Mouse (Mus musculus) liver, embryonic 12.5 days (tissue): ENCODE data around the gene Cyp2w1. TPM values are rescaled to one million over a fixed set of nuclear protein-coding genes. Genes with fewer than 3 reads are reported as not detected.
A peak's percentile ranks its signal among the peaks of the same experiment; 100 is the strongest.
"Not testable (repeated sequence)": the region's sequence is repeated elsewhere in the genome, so short reads cannot be mapped to it uniquely, and the experiment has no call there.

Source experiments
- ATAC-seq: fragments of 200-750 bp; cut with Nextera tagmentation; 2 replicates; pipeline ENCODE4 v1.8.0; 2017; ENCODE audit warnings: moderate number of reproducible peaks, mild to moderate bottlenecking, moderate library complexity
- H3K27ac ChIP-seq: fragments of 300-500 bp; sonication (generic); 2 replicates; pipeline ENCODE4 v1.5.1; 2016; ENCODE audit warnings: mild to moderate bottlenecking
- H3K27me3 ChIP-seq: fragments of 300-500 bp; sonication (generic); replicated peaks from 2 replicates; pipeline ENCODE4 v1.6.1; 2016; ENCODE audit warnings: mild to moderate bottlenecking, moderate library complexity
- H3K36me3 ChIP-seq: fragments of 300-500 bp; sonication (generic); 2 replicates; pipeline ENCODE4 v1.6.1; 2016; ENCODE audit warnings: mild to moderate bottlenecking, moderate library complexity
- H3K4me1 ChIP-seq: fragments of 300-500 bp; sonication (generic); 2 replicates; pipeline ENCODE4 v1.6.1; 2016
- H3K4me2 ChIP-seq: fragments of 300-500 bp; sonication (generic); 2 replicates; pipeline ENCODE4 v1.6.1; 2016; ENCODE audit warnings: mild to moderate bottlenecking, moderate library complexity
- H3K4me3 ChIP-seq: fragments of 300-500 bp; sonication (generic); 2 replicates; pipeline ENCODE4 v1.5.1; 2016; ENCODE audit warnings: mild to moderate bottlenecking, moderate library complexity
- H3K9ac ChIP-seq: fragments of 300-500 bp; sonication (generic); 2 replicates; pipeline ENCODE4 v1.6.1; 2016; ENCODE audit warnings: mild to moderate bottlenecking, moderate library complexity
- H3K9me3 ChIP-seq: fragments of 300-500 bp; sonication (generic); replicated peaks from 2 replicates; pipeline ENCODE4 v1.6.1; 2016; ENCODE audit warnings: mild to moderate bottlenecking, moderate library complexity
- WGBS: fragments of 180-500 bp; shearing (Covaris S2); methylation state at CpG from one replicate; pipeline ENCODE4 v1.1.7; 2016; ENCODE audit not compliant: insufficient replicate concordance; 5-methylcytosine and 5-hydroxymethylcytosine counted together
- polyA plus RNA-seq: library from polyadenylated mRNA; unstranded; fragments of >200 nt; fragmentation: Nextera tagmentation; extraction: Ambion mirVana; gene quantifications from 2 replicates; pipeline ENCODE4 v1.2.1, GENCODE M21; 2016

Gene Cyp2w1
- polyA plus RNA-seq, 1 experiment from 2014 or later = not detected

DNA sequence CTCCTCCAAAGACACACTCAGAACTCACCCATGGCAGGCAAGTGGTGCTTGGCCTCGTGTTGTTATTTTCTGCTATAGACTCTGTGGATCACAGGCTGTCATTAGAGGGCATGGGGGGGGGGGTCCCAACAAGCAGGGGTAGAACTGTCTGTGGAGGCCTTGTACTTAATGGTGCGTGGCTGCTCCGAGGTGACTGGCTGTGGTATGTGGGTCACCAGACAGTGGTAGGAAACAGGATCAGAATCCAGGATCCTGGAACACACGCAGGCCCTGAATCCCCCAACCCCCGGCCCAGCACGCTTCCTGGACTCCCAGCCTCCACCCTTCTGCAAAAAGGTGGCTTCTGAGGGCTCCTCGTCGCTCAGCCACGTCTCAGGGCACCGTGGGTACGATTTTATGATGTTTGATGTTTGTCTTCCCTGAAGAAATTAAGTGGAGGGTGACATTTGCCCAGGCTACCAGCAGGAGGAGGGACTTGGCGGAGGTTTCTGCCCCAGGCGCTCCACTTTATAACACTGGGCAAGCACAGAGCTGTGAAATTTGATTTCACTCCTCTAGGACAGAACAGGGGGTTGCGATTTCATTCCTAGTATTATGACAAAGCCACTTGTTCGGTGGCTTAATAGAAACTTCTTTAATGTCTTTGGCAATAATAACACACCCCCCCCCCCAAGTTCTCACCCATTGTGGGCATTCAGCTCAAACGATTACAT lies 19.0 kb upstream of the Cyp2w1 start:
- no peaks in the 10 kb centered on the region for H3K9me3 ChIP-seq
- peaks cover 16% of the 10 kb centered on the region for H3K4me1 ChIP-seq
- no peak overlapping the region for H3K9ac ChIP-seq
- H3K27ac ChIP-seq = no peak overlapping the region
- no peak for ATAC-seq
- 83% methylated on average over 16 of the region's 16 CpGs for WGBS
- H3K27me3 ChIP-seq = no peaks in the 10 kb centered on the region
- H3K4me2 ChIP-seq = no peak overlapping the region
- peaks cover 35% of the 10 kb centered on the region for H3K36me3 ChIP-seq
- H3K4me3 ChIP-seq = no peak overlapping the region

DNA sequence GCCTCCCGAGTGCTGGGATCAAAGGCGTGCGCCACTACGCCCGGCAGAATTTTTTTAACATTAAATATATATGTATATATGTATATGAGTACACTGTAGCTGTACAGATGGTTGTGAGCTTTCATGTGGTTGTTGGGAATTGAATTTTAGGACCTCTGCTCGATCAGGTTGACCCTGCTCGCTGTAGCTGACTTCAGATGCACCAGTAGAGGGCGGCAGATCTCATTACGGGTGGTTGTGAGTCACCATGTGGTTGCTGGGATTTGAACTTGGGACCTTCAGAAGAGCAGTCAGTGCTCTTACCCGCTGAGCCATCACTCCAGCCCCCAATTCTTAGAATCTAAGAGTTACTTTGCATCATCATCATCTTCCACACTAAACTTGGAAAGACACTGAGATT lies 18.0 kb upstream of the Cyp2w1 start:
- WGBS = 81% methylated on average over 10 of the region's 10 CpGs
- H3K9me3 ChIP-seq, ATAC-seq, H3K4me3 ChIP-seq, H3K27ac ChIP-seq, H3K9ac ChIP-seq, H3K4me2 ChIP-seq, H3K27me3 ChIP-seq: not testable (repeated sequence)
- peaks cover 45% of the 10 kb centered on the region for H3K36me3 ChIP-seq
- H3K4me1 ChIP-seq = peaks cover 20% of the 10 kb centered on the region

DNA sequence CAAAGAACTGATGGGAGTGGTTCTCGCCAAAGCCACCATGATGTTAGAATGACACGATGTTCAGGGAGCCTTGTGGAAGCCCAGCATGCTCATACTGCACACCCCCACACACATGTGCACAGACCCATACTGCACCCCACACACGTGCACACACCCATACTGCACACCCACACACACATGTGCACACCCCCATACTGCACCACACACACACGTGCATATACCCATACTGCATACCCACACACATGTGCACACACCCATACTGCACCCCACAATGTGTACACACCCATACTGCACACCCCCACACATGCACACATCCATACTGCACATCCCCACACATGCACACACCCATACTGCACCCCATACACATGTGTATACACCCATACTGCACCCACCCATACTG lies 16.8 kb upstream of the Cyp2w1 start:
- Histone ChIP-seq H3K27me3 (no peaks in the 10 kb centered on the region), H3K4me1 (peaks cover 21% of the 10 kb centered on the region), H3K27ac (no peak overlapping the region), H3K4me3 (no peak overlapping the region), H3K36me3 (peaks cover 57% of the 10 kb centered on the region), H3K9me3 (no peaks in the 10 kb centered on the region), H3K9ac (no peak overlapping the region), H3K4me2 (no peak overlapping the region)
- ATAC-seq = 0 out of 2 replicates have a peak, but pooled peaks have one; percentile 10
- WGBS = 83% methylated on average over 4 of the region's 4 CpGs

DNA sequence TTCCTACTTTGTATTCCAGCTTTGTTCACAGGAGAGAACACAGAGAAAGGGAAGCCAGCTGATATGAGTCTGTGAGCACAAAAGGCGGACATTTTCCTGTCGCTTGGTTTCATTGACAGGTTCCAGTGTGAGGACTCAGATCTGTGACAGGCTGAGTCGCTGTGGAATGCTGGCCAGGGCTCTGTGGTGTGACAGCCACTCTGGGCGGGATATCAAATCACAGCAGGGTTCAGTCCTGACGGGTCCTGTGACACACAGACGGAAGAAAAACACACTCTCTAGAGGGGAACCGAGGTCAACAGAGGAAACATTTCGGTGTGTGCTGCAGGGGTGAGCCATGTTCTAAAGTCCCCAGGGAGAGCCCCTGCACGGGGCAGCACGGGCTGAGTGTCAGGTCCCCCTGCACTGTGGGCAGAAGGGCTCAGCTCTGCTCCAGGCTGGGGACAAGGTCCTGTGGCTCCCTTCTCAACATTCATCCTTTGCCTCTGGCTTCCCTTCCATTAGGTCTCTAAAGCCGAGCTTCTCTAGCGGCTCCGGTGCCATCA lies 14.5 kb upstream of the Cyp2w1 start:
- Histone ChIP-seq H3K36me3 (peaks cover 78% of the 10 kb centered on the region), H3K9me3 (no peaks in the 10 kb centered on the region), H3K4me3 (no peak overlapping the region), H3K4me2 (no peak overlapping the region), H3K27ac (no peak overlapping the region), H3K9ac (no peak overlapping the region), H3K27me3 (no peaks in the 10 kb centered on the region), H3K4me1 (peaks cover 10% of the 10 kb centered on the region; the same call in 1 of the 2 replicates)
- 73% methylated on average over 13 of the region's 13 CpGs for WGBS
- ATAC-seq = no peak

DNA sequence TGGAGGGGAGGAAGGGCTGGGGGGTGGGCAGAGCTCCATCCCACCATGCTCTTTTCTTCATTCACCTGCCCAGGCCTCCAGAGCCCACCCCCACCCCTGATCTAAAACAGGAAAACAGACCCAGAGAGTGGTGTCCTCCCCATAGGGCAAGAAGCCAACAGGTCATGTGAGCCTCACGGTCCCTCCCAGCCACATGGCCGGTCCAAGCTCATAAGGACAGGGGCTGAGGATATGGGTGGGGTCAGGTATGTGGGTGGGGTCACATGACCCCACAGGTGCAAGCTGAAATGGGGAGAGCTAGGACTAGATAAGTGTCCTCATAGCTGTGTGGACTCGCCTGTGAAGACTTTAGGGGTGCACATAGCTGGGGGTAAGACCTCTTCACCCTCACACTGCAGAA lies 14.0 kb upstream of the Cyp2w1 start:
- ATAC-seq = no peak
- Histone ChIP-seq H3K4me1 (peaks cover 9% of the 10 kb centered on the region), H3K9me3 (no peaks in the 10 kb centered on the region), H3K4me3 (no peak overlapping the region), H3K36me3 (peaks cover 79% of the 10 kb centered on the region), H3K4me2 (no peak overlapping the region), H3K9ac (no peak overlapping the region), H3K27ac (no peak overlapping the region), H3K27me3 (no peaks in the 10 kb centered on the region)
- WGBS = 82% methylated on average over 3 of the region's 3 CpGs

DNA sequence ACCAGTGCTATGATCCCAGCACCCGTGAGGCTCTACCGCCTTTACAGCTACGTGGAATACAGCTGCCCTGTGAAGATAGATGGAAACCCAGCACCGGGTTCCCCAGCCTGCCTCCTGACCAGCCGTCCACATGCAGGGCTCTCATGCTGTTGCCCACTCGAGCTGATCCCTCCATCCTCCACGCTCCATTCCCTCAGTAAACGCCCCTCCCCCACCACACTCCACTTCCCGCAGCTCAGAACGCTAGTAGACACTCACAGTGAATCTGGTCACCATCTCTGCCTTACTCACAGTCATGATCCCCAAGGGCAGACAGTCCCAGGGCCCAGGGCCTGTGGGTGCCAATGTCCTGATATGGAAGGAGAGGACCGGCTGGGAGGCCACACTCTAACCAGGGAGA lies 13.5 kb upstream of the Cyp2w1 start:
- peaks cover 14% of the 10 kb centered on the region for H3K4me1 ChIP-seq
- no peaks in the 10 kb centered on the region for H3K27me3 ChIP-seq
- no peak for ATAC-seq
- whole genome bisulfite sequencing = 80% methylated on average over 11 of the region's 11 CpGs
- no peak overlapping the region for H3K27ac ChIP-seq
- H3K9me3 ChIP-seq = no peaks in the 10 kb centered on the region
- H3K4me2 ChIP-seq = no peak overlapping the region
- H3K36me3 ChIP-seq = peaks cover 79% of the 10 kb centered on the region
- no peak overlapping the region for H3K4me3 ChIP-seq
- H3K9ac ChIP-seq = no peak overlapping the region

DNA sequence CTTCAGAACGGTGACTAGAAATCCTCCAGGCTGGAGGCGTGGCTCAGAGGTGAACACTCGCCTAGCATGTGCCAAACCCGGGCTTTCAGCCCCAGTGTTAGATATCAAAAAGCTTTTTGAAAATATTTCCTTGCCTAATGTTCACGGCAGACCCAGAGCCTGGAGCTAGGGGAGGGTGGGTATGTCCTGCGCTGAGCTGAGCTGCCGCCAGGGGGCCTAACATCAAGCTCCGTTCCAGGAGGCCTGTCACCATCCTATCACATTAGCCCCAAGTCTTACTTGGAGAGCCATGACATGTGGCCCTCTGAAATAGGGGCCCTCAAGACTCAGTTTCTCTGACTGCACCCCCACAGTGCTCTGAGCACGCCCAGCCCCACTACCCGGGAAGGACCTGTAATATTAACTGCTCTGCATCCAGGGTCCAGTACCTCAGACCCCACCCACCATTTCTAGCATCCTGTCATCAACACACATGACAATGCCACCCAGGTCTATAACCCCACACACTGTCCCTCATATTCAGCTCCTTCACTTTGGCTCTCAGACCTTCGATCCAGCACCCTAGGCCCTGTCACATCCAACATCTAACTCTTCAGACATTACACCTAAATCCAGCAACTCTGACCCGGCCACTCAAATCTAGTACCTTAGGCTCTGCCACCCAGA lies 8.3 kb upstream of the Cyp2w1 start:
- 6% methylated on average over 12 of the region's 12 CpGs for WGBS
- ATAC-seq = peak; percentile 75

DNA sequence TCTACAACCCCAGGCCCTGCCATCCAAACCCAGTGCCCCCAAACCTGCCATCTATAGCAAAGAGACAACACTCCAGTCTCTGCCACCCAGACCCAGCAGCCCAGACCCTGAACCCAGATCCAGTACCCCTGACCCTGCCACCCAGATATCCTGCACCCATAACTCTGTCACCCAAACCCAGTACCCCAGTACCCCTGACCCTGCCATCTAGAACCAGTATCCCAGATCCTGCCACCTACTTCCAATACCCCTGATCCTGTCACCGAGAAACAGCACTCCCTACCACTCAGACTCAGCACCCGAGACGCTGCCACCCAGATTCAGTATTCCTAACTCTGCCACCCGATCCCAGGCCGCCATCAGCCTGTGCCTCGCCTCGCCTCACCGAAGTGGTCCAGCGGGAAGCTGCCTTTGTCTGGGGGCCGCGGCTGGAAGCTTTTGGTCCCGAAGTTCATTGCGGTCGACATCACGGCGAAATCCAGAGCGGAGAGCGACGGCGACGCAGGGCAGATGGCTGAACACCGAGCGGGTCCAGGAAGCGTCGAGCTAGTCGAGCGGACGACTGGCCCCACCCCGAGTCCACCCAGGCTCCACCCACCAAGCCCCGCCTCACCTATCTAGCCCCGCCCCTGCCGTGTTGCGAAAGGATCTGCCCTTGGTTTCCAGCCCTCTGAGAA lies 7.6 kb upstream of the Cyp2w1 start:
- Histone ChIP-seq H3K4me1 (peaks cover 34% of the 10 kb centered on the region), H3K27me3 (0 out of 2 replicates have a peak, but pooled peaks cover 10% of the 10 kb centered on the region), H3K4me3 (peak overlapping the region; percentile 86), H3K36me3 (peaks cover 30% of the 10 kb centered on the region), H3K4me2 (peak overlapping the region; percentile 96), H3K27ac (peak overlapping the region; percentile 80), H3K9me3 (no peaks in the 10 kb centered on the region), H3K9ac (peak overlapping the region; percentile 91)
- under 1% methylated on average over 33 of the region's 33 CpGs for WGBS
- ATAC-seq = peak; percentile 88

More for the DNA sequence above, 8.3 kb upstream of the Cyp2w1 start:
- Histone ChIP-seq H3K36me3 (peaks cover 37% of the 10 kb centered on the region), H3K27me3 (0 out of 2 replicates have a peak, but pooled peaks cover 8% of the 10 kb centered on the region), H3K4me2 (peak overlapping the region; percentile 96), H3K4me3 (peak overlapping the region; percentile 86), H3K4me1 (peaks cover 31% of the 10 kb centered on the region), H3K9ac (peak overlapping the region; percentile 91), H3K27ac (peak overlapping the region; percentile 80), H3K9me3 (no peaks in the 10 kb centered on the region)

DNA sequence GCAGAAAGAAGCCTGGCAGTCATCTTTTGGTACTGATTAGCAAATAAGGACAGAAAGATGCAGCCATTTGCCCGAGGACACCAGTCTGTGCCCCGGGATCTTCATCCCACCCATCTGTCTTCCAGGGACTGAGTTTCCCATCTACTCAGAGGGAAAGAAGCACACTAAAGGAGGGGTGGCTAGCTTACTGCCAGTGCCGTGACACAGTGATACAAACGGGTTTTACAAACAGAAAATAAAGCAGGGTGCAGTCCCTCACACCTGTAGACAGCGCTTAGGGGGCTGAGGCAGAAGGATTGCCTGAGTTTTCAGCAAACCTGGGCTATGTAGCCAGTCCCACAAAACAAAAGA lies 7.1 kb upstream of the Cyp2w1 start:
- Histone ChIP-seq H3K36me3 (peaks cover 25% of the 10 kb centered on the region), H3K27me3 (peaks cover 10% of the 10 kb centered on the region; the same call in 1 of the 2 replicates), H3K9me3 (no peaks in the 10 kb centered on the region), H3K9ac (peak overlapping the region; percentile 59), H3K27ac (peak overlapping the region; percentile 66), H3K4me2 (peak overlapping the region; percentile 96), H3K4me1 (peaks cover 39% of the 10 kb centered on the region), H3K4me3 (peak overlapping the region; percentile 86)
- peak; percentile 20; the same call in 1 of the 2 replicates for ATAC-seq
- 9% methylated on average over 5 of the region's 5 CpGs for WGBS

DNA sequence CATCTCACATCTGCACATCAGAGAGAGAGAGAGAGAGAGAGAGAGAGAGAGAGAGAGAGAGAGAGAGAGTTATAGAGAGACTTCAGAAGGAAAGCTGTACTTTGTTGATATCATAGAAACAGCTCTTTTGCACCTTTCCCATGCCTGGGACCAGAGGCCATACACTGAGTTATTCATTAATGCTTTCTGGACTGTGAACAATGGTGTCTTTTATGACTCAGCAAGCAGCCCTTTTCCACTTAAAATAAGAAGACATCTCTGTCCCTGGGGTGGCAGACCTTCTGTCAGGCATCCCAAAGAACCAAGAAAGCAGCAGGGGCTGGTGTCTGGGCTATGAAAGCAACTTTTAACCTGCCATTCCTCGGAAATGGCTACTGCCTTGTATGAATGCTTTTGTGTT lies 5.2 kb upstream of the Cyp2w1 start:
- Histone ChIP-seq H3K9me3 (no peaks in the 10 kb centered on the region), H3K4me1 (peaks cover 58% of the 10 kb centered on the region), H3K9ac (no peak overlapping the region), H3K27me3 (peaks cover 27% of the 10 kb centered on the region), H3K36me3 (peaks cover 8% of the 10 kb centered on the region), H3K27ac (no peak overlapping the region), H3K4me3 (no peak overlapping the region), H3K4me2 (no peak overlapping the region)
- no peak for ATAC-seq
- WGBS = 47% methylated on average over 1 of the region's 1 CpGs

DNA sequence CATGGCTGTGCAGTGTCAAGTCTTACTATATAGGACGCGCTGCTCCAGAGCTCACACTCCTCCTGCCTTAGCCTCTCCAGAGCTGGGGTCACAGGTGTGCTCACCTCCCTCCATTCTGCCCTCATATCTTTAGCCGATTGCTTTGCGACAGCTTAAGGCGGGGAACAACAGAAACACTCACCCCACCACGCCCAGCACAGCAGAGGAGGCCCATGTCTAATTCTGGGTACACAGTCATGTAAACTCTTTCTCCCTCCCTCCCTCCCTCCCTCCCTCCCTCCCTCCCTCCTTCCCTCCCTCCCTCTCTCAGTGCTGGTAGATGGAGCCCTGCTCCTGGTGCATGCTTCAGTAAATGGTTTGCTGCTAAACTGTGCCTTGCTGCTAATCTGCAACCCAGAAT lies 2.7 kb upstream of the Cyp2w1 start:
- 50% methylated on average over 6 of the region's 6 CpGs for WGBS
- H3K4me1 ChIP-seq = peaks cover 65% of the 10 kb centered on the region
- H3K4me2 ChIP-seq = peak overlapping the region; percentile 49
- peak overlapping the region; percentile 57 for H3K27ac ChIP-seq
- H3K4me3 ChIP-seq = no peak overlapping the region
- no peaks in the 10 kb centered on the region for H3K9me3 ChIP-seq
- ATAC-seq = peak; percentile 65
- no peaks in the 10 kb centered on the region for H3K36me3 ChIP-seq
- peaks cover 32% of the 10 kb centered on the region for H3K27me3 ChIP-seq
- H3K9ac ChIP-seq = peak overlapping the region; percentile 52

DNA sequence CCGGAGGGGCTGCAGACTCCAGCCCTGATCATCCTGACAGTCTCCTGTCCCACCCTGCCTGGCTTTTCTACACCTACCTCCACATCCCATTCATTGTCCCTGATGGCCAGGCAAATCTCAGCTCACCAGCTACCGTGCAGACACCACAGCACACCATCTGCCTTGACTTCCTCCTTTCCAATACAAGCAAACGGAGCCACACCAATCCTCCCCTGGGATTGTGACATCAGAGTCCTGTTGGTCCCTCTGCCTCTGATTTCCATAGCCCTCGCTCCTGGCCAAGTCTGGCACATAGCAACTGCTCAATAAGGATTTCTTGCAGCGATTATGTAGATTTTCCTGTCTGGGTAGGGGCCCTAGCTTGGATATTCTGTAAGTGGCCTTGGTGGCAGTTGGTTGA lies 1.3 kb upstream of the Cyp2w1 start, which contains the start of gene Cox19:
TSS of gene Cox19 (minus strand) at position 285 of the 400 bp plus-strand sequence.
- Histone ChIP-seq H3K27ac (peak within 1 kb of the TSS; percentile 34), H3K9me3 (no peaks in the 10 kb centered on the region), H3K4me2 (peak within 1 kb of the TSS; percentile 14; the same call in 1 of the 2 replicates), H3K9ac (no peak within 1 kb of the TSS), H3K27me3 (peaks cover 32% of the 10 kb centered on the region), H3K36me3 (no peaks in the 10 kb centered on the region), H3K4me3 (no peak within 1 kb of the TSS), H3K4me1 (peaks cover 59% of the 10 kb centered on the region)
- no peak for ATAC-seq
- WGBS = 43% methylated on average over 5 of the region's 5 CpGs
